Mouse (Mus musculus) lung, adult 2 months (tissue): ENCODE data around the gene Lgi1.

Source experiments
- CTCF ChIP-seq: fragments of 200-500 bp; IDR thresholded peaks from 2 replicates; pipeline ENCODE4 v1.5.1; 2011; ENCODE audit warnings: mild to moderate bottlenecking, low read length, control low read depth; ENCODE audit not compliant: insufficient read depth
- POLR2A ChIP-seq: fragments of 200-500 bp; IDR thresholded peaks from 2 replicates; pipeline ENCODE4 v1.6.1; 2011; ENCODE audit warnings: low read depth, mild to moderate bottlenecking, control low read depth, low read length, borderline replicate concordance; ENCODE audit errors: extremely low read depth

GRCm38 (mm10) chr19:38316602-38317313, 52.4 kb downstream of the Lgi1 start:
- TF ChIP-seq CTCF (no peak), POLR2A (no peak)
